Mouse (Mus musculus) retina, postnatal 7 days (tissue): Measurements from ENCODE around the gene Hist2h2ab.
"Not testable (repeated sequence)": the region's sequence is repeated elsewhere in the genome, so short reads cannot be mapped to it uniquely, and the experiment has no call there.

Experiments used
- DNase-seq: peaks from one replicate; pipeline ENCODE4 v3.0.0-alpha.2; 2012; ENCODE audit warnings: low read depth, low spot score

The Hist2h2ab gene

DNA sequence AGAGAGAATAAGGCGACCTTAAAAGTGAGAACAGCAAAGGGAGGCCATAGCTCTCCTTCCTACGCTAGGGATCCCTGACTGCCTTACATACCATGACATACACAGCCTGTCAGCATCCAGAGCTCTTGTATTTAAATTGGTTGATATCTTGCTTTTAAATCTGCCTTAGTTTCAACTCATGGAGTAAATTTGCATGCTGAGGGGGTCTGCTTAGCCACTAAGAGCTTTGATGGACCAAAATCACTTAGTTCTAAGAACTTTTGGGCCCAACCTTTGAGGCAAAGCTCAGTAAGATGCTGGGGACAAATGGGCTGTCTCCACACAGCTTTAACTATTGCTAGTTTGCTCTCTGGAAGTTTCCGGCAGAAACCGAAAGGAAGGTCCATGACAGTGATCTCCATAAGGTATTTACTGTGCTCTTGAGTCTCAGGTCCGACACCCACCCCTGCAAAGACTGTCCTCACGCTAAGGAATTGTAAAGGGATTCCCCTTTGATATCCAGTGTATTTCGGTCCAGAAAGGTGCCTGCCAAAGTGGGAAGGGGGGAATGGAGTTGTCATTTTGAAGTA is 17.8 kb downstream of the Hist2h2ab start:
- DNase-seq = no peak

DNA sequence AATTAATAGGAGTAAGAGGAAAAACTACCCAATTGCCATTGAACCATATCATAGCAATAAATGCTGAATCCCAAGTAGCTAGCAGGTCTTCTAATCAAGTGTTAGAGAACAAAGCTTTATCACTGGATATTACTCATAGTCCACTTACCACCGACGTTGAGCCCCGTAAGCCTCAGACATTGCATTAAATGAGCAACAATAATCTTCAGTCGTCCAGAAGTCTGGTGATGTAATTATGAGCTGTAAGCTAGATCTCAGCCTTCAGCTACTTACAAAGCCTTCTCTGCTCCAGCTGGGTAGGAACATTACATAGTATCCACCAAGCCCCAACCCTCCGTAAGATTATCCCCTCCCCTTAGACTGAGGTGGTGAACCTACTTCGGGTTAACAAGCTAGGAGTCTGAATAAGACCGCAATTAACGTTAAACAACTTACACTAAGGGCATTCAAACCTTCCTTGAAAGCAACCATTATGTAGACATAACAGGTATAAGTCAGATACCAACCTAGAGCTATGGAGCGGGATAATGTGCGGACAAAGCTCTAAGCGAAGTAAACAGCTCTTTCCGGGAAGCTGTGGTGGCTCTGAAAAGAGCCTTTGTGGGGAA is 18.3 kb downstream of the Hist2h2ab start:
- peak; percentile 47 for DNase-seq

DNA sequence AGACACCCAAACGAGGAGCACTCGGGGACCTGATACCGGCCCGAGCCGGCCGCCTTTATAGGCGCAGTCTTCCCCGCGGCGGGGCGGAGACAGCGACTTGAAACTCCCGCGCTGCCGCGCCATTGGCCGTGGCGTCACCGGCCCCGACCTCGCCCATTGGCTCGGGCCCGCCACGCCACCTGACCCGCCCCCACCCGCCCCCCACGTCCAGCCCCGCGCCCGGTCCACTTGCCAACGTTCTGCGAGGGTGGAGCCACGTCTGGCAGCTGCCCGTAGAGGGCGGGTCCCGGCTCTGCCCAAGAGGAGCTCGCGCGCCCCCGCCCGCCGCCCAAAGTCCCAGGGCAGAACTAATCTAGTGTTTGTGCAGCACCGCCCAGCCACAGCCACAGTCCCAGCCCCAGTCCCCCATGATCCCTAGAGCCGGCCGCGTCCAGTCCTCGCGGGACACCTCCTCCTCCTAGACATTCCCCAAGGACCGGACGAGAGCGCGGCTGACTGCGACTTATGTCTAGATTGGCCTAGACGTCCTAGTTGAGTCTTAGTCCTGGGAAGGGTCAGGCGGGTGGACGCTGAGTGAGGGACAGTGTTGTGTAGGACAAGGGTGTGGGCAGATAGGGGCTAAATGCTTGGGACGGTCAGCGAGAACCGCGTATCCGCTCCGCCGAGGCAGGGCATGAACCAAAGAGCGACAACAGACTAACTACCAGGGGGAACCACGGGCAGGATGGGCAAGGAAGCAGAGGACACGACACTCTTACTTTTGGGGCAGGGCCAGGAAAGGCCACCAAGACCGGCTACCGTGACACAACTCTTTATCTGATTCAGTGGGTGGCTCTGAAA is 19.5 kb downstream of the Hist2h2ab start, which contains the start of gene Hist2h3c2:
Gene Hist2h3c2, minus strand, starts transcription at position 174 of the 840 bp plus-strand sequence.
- not testable (repeated sequence) for DNase-seq

DNA sequence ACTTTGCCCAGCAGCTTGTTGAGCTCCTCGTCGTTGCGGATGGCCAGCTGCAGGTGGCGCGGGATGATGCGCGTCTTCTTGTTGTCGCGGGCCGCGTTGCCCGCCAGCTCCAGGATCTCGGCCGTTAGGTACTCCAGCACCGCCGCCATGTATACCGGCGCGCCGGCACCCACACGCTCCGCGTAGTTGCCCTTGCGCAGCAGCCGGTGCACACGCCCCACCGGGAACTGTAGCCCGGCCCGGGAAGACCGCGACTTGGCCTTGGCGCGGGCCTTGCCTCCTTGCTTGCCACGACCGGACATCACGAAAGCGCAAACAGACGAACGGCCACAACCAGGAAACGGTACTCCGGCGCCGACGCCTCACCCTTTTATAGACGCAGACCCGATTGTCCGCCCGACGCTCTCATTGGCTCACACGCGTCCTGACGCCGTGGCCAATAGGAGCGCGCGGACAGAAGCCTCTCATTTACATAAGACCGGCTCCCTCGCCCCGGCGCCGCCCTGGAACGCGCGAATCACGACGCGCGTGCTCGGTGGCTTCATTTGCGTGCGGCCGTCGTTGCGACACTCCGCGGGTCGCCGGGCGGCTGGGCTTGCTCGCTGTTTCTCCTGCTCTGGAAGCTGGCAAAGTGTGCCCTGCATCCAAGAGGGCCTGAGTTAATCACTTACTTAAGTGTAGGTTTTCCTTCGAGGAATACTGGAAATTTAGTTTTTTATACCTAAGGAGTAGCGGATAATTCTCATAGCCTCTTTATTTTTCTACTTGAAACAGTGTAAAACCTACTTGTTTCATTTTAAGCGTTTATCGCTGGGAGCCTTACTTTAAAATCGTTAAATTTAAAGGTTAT is 20.5 kb downstream of the Hist2h2ab start, which contains the start of gene Hist2h2aa2:
Gene Hist2h2aa2, minus strand, starts transcription at position 328 of the 850 bp plus-strand sequence.
- peak; percentile 48 for DNase-seq

DNA sequence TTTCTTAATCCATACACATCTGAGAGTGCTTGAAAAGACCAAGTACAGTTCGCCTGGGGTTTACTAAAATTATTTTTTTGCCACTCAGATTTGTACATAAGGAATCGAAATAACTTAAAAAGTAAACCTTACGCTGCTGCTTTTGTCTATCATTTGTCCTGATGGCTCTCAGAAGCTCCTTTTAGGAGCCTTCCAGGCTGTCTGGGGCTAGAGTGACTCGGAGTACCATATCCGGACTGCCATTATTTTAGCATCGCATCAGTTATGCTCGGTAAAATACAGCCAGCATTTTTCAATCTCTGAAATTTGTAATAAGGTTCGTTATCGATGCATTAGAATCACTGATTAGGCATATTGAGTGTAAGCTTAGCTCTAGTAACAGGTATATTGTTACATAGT is 21.1 kb downstream of the Hist2h2ab start:
- no peak for DNase-seq

DNA sequence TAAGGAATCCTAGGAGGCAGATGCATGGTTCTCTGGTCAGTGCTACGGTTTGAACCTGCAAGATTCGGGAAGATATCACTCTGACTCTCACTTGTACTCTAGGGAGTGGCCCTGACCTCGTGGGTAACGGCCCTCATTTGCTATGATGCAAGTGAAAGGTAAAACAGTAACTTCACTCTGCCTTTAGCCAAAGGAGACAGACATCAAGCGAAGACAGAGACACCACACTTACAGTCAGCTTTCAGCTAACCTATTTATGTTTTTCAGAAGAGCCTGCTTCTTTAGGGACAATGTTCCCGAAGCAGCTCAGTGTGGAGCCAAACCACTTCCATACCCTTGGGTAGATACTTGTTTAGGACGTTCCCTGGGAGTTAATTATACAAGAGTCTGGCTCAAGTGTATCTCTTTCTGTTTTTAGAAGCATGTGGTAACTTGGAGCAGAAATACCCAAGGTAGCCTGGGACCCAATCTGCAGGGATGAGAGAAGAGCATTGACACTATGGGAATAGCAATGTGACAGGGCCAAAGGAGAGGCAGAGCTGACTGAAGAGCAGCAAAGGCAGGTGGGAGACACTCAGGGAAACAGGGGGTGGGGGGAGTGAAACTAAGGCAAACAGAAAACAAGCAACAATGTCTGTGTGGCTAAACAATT is 24.4 kb downstream of the Hist2h2ab start:
- DNase-seq = no peak

DNA sequence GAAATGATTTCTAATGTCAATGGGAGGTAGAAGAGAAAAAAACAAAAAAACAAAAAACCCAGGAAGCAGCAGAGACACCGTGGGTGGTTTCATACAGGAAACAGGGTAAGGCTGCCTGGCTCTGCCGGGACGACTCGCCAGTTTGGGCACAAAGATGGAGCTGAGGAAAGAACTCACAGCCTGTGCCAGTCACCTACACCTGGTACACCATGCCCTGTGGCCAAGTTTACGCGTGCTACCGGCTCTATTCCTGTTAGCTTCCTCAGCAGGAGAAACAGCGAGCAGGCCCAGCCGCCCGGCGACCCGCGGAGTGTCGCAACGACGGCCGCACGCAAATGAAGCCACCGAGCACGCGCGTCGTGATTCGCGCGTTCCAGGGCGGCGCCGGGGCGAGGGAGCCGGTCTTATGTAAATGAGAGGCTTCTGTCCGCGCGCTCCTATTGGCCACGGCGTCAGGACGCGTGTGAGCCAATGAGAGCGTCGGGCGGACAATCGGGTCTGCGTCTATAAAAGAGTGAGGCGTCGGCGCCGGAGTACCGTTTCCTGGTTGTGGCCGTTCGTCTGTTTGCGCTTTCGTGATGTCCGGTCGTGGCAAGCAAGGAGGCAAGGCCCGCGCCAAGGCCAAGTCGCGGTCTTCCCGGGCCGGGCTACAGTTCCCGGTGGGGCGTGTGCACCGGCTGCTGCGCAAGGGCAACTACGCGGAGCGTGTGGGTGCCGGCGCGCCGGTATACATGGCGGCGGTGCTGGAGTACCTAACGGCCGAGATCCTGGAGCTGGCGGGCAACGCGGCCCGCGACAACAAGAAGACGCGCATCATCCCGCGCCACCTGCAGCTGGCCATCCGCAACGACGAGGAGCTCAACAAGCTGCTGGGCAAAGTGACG is 25.6 kb downstream of the Hist2h2ab start, which contains the start of gene Hist2h2aa1:
Gene Hist2h2aa1, plus strand, starts transcription at position 495 of the 884 bp plus-strand sequence.
- DNase-seq = peak; percentile 41

DNA sequence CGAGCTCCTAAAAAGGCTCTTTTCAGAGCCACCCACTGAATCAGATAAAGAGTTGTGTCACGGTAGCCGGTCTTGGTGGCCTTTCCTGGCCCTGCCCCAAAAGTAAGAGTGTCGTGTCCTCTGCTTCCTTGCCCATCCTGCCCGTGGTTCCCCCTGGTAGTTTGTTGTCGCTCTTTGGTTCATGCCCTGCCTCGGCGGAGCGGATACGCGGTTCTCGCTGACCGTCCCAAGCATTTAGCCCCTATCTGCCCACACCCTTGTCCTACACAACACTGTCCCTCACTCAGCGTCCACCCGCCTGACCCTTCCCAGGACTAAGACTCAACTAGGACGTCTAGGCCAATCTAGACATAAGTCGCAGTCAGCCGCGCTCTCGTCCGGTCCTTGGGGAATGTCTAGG is 26.4 kb downstream of the Hist2h2ab start:
- DNase-seq = not testable (repeated sequence)

DNA sequence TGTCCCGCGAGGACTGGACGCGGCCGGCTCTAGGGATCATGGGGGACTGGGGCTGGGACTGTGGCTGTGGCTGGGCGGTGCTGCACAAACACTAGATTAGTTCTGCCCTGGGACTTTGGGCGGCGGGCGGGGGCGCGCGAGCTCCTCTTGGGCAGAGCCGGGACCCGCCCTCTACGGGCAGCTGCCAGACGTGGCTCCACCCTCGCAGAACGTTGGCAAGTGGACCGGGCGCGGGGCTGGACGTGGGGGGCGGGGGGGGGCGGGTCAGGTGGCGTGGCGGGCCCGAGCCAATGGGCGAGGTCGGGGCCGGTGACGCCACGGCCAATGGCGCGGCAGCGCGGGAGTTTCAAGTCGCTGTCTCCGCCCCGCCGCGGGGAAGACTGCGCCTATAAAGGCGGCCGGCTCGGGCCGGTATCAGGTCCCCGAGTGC is 26.8 kb downstream of the Hist2h2ab start, which contains the start of gene Hist2h3c1:
Gene Hist2h3c1, plus strand, starts transcription at position 259 of the 430 bp plus-strand sequence.
- DNase-seq = not testable (repeated sequence)

DNA sequence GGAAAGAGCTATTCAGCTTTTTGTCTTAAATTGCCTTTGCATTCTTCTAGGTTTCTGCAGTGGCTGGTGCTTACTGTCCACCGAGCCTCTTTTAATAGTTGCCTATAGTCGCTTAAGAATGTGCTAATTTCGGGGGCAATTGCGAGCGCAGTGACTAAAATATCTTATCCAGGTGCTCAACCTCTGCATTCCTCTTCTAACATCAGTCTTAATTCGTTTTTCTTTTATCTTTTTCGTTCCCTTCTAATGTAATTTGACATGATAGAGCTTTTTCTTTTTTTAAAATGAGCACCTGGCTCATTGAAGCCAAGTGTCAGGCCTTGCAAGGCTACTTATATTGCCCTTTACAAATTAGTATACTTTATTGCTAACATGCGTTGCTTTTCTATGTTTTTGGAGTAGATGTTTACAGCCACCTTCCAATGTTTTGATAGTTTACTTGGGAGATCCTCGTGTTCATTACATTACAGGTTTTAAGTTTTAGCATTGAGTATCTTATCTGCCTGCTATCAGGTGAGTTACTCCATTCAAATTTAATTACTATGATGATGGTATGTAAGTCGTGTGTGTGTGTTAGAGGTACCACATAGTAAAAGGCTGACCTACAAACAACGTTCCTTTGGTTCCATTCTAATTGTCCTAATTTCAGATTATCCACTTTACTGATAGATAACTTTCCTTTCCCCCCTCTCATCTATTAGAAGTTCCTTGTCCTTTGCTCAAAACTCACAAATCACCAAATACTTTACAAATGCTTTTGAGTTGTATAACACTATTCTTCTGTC is 27.9 kb downstream of the Hist2h2ab start:
- no peak for DNase-seq

DNA sequence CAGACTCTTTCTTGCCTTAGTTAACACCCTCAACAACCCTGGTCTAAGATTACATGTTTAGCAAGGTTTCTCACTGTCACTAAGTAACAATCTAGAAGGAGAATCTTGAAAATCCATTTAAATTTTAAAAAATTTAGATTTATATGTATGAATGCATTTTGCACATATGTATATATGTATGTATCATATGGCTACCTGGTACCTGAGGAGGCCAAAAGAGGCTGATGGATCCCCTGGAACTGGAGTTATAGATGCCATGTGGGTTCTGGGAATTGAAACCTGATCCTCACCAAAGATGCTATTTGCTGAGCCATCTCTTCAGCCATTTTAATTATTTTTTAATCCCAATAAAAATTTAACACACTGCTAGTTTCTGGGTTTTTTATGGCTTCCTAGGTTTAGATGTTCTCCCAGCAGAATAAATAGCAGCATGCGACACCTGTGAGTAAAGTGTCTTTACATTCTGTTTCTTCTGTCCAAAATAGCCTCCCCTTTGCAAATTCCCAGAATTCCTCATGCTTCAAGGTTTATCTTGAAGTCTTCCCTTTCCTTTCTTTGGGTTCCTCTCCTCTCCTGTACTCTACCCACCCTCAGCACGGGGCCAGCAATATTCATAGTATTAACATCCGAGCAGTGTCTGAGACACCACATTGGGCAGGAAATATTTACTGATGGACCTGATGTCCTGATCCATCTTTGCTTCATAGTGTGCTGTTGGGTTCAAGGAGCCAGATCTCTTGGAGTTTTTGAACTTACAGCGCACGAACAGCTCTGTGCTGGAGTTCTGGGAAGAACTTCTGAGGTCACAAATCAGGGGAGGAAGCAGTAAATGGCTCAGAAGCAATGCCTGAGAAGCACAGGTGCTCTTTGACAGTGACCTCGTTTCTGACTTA is 28.7 kb downstream of the Hist2h2ab start:
- no peak for DNase-seq

DNA sequence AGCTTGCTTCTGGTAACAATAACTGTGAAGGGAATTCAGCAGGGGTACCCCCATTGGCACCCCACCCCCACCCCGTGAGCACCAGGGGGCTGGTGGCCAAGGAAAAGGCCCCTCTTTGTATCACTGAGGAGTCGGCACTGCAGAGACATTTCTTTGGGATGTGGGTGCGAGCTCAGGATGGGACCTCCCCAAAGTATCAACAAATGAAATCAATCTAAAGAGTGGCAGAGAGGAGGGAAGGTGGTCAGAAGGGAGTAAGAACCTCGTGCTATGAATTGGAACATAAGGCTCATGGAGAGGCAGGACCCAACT is 29.3 kb downstream of the Hist2h2ab start:
- no peak for DNase-seq

DNA sequence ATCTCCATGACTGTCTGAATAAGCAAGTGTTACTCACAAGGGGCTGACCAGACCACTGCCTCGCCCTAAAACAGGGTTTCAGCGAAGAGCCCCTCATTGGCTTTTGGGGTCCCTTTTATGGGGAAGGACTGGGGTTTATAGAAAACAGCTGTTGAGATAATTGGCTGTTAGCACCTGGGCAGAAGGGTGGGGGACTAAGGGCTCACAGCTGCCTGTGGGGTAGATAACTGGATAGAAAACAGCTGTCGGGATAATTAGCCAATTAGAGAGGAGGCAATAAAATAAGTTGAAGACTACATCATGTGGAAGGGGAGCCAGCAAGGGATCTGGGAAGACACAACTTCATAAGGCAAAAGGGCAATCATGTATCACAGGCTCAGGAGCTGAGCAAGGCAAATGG is 31.2 kb downstream of the Hist2h2ab start:
- no peak for DNase-seq

DNA sequence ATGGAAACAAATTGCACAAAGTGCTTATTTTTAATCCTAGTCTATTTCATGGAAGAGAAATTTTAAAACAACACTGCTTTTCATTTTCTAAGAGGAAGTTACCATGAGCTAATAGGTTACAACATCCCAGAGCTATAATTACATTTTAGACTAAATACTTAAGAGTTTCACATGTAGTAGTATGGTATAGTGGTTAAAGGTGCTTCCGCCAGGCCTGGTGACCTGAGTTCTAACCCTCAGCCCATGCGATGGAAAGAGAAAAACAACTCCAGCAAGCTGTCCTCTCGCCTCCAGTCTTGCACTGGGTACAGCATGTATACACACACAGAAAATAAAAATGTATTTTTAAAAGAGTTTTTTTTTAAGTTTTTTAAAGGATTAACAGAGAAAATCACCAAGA is 32.1 kb downstream of the Hist2h2ab start:
- DNase-seq = no peak

DNA sequence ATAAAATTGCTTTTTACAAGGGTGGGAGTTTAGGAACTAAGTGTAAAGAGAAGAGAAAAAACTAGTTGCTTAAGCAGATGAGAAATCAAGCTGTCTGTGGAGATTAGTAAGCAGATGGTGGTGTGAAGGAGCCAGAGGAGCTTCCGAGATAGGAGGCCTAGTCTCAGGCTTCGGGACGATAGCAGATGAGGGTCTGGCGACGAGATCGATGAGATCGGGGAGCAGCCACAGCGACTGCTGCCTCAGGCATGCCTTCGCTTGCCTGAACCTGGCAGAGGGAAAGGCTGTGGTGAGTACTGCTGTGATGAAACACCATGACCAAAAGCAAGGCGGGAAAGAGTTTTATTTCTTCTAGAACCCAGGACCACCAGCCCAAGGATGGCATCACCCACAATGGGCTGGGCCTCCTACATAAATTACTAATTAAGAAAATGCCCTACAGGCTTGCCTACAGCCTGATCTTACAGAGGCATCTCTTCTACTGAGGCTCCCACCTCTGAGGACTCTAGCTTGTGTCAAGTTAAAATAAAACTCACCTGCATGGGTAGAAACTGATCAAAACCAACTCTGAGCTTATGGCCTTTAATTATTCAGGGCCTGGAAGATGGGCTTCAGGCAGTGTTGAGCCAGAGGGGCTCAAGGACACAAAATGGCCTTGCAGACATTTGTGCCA is 35.2 kb downstream of the Hist2h2ab start:
- DNase-seq = peak; percentile 52

DNA sequence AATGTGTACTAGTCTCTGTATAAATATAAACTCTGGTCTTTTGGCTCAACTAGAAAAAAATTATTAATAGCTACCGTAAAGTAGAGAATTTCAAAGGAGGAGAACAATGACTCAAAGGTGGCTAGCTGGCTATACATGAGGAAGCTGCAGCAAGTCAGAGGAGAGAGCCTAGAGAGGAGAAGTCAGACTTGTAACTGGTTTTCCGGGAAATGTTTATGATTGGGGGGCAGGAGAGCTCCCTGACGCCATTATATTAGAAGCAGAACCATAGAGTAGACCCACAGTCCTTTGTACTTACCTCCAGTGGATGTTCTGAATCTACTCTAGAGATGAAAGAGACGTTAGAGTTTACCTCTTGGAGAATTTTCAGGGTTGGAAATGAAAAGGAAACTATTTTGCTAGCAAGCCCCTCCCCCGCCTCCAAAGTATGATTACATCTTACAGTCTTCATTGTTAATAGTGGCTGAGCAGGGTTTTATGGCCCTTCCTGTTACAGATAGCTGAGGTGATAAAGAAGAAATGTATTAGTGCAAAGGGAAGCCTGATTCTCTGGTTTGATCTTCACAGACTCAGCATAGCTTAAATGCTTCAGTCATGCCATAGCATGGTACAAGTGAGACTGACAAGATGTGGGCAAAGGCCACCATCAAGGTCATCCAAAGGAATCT is 36.4 kb downstream of the Hist2h2ab start:
- no peak for DNase-seq

DNA sequence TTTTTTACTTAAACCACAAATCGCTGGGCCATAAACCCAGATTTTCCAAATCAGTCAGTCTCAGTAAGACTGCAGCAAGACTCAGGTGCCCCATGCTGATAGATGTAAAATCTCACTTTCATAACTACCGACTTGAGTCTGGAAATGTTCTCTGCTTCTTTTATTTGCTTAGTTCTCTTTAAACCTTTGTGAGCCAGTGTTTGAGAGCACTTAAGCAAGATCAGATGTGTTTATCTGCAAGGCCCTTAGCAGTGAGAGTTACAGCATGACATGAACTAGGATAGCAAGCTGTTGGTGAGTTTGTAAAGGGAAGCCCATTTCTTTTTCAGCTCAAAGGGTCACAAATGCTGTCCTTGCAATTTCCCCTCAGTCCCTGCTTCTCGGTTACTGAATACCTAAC is 37.5 kb downstream of the Hist2h2ab start:
- no peak for DNase-seq
